Mouse (Mus musculus) liver, adult 2 months (tissue): ENCODE data around the gene Gatb.

Experiments used
- CTCF ChIP-seq: fragments of 200-500 bp; IDR thresholded peaks from 2 replicates; pipeline ENCODE4 v1.5.1; 2011; ENCODE audit warnings: low read depth, low read length, control low read depth
- POLR2A ChIP-seq: fragments of 200-500 bp; IDR thresholded peaks from 2 replicates; pipeline ENCODE4 v1.6.1; 2011; ENCODE audit warnings: low read length, control low read depth; ENCODE audit not compliant: insufficient read depth; ENCODE audit errors: extremely low read depth

DNA sequence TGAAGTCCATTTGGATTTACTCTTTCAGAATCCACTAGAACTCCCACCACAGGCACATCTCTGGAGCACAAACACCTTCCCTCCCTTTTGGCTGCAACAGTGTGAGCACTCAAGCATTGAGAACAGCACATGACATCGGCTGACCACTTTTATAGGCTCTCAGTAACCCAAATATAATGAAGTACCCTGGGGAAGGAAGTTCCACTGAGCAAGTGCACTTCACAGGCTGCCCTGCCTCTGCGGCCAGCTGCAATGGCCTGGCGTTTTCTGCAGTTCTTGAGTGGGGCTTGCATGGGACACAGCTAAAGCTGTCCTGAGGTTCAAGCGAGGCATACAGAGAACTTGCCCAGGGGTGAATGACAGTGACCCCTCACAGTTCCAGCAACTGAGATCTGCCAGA lies 117.2 kb downstream of the Gatb start:
- TF ChIP-seq CTCF (no peak), POLR2A (no peak)
